Mouse (Mus musculus) ES-Bruce4 (cell line): Measurements from ENCODE around the gene Nbl1. TPM values are rescaled to one million over a fixed set of nuclear protein-coding genes. Genes with fewer than 3 reads are reported as not detected.

Source experiments
- H3K27ac ChIP-seq: 2 replicates; pipeline ENCODE4 v1.5.1; 2012; ENCODE audit warnings: low read length, inconsistent platforms; ENCODE audit not compliant: insufficient read depth
- H3K27me3 ChIP-seq: 2 replicates; pipeline ENCODE4 v1.6.1; 2012; ENCODE audit warnings: mild to moderate bottlenecking, low read length, inconsistent platforms; ENCODE audit not compliant: control insufficient read depth, poor library complexity, insufficient read depth, severe bottlenecking
- H3K36me3 ChIP-seq: 2 replicates; pipeline ENCODE4 v1.6.1; 2012; ENCODE audit warnings: inconsistent platforms, mild to moderate bottlenecking, low read length, moderate library complexity; ENCODE audit not compliant: control insufficient read depth, poor library complexity, insufficient read depth, severe bottlenecking
- H3K4me1 ChIP-seq: one replicate; pipeline ENCODE4 v1.8.1; 2011; ENCODE audit warnings: low read length; ENCODE audit not compliant: control insufficient read depth, insufficient read depth
- H3K4me3 ChIP-seq: 2 replicates; pipeline ENCODE4 v1.5.1; 2011; ENCODE audit warnings: low read depth, mild to moderate bottlenecking, low read length
- H3K9ac ChIP-seq: 2 replicates; pipeline ENCODE4 v1.6.1; 2012; ENCODE audit warnings: low read depth, mild to moderate bottlenecking, inconsistent platforms; ENCODE audit not compliant: poor library complexity, severe bottlenecking
- H3K9me3 ChIP-seq: replicated peaks from 2 replicates; pipeline ENCODE4 v1.6.1; 2012; ENCODE audit warnings: mild to moderate bottlenecking, low read length, inconsistent platforms; ENCODE audit not compliant: control insufficient read depth, poor library complexity, insufficient read depth, severe bottlenecking
- CTCF ChIP-seq: IDR thresholded peaks from one replicate; pipeline ENCODE4 v1.8.1; 2011; ENCODE audit warnings: low read depth, low read length
- EP300 ChIP-seq: IDR thresholded peaks from 2 replicates; pipeline ENCODE4 v1.6.1; 2011; ENCODE audit warnings: low read depth, low read length; ENCODE audit not compliant: insufficient read depth
- POLR2A ChIP-seq: IDR thresholded peaks from one replicate; pipeline ENCODE4 v1.8.1; 2011; ENCODE audit warnings: low read length; ENCODE audit not compliant: insufficient read depth
- polyA plus RNA-seq: library from polyadenylated mRNA; stranded (reverse); fragments of >200 nt; gene quantifications from 2 replicates; pipeline ENCODE4 v1.2.4, GENCODE M21; 2011; ENCODE audit warnings: low read depth; ENCODE audit not compliant: missing spikeins, insufficient read depth, insufficient read length

Gene Nbl1
- polyA plus RNA-seq = 4.3 and 5.1 TPM in 2 replicates

GRCm38 (mm10) chr4:139092356-139093195 is at the start of gene Nbl1:
Gene Nbl1, minus strand, starts transcription at chr4:139092993.
- Histone ChIP-seq H3K4me1 (no peaks in the 10 kb centered on the region), H3K27me3 (peaks cover 10% of the 10 kb centered on the region)
- TF ChIP-seq POLR2A (no peak), EP300 (no peak), CTCF (no peak)

GRCm38 (mm10) chr4:139141785-139142184 is 49.0 kb upstream of the Nbl1 start:
- Histone ChIP-seq H3K36me3 (no peaks in the 10 kb centered on the region), H3K9me3 (no peaks in the 10 kb centered on the region), H3K27ac (no peak overlapping the region), H3K4me3 (no peak overlapping the region), H3K4me1 (no peaks in the 10 kb centered on the region), H3K27me3 (no peaks in the 10 kb centered on the region; the same call in 1 of the 2 replicates), H3K9ac (no peak overlapping the region)
- TF ChIP-seq EP300 (no peak), CTCF (peak; percentile 18)

More at GRCm38 (mm10) chr4:139092356-139093195, at the start of gene Nbl1:
- Histone ChIP-seq H3K36me3 (no peaks in the 10 kb centered on the region), H3K9ac (peak within 1 kb of the TSS; percentile 84), H3K9me3 (no peaks in the 10 kb centered on the region), H3K27ac (no peak within 1 kb of the TSS), H3K4me3 (peak within 1 kb of the TSS; percentile 53)

- no peaks in the 10 kb centered on the region for H3K9me3 ChIP-seq
- H3K27me3 ChIP-seq = no peaks in the 10 kb centered on the region; the same call in 1 of the 2 replicates
- H3K27ac ChIP-seq = no peak overlapping the region
- H3K9ac ChIP-seq = no peak overlapping the region
- no peaks in the 10 kb centered on the region for H3K36me3 ChIP-seq
- no peaks in the 10 kb centered on the region for H3K4me1 ChIP-seq
- TF ChIP-seq POLR2A (no peak), CTCF (peak; percentile 42), EP300 (no peak)
- H3K4me3 ChIP-seq = no peak overlapping the region
Observed at GRCm38 (mm10) chr4:139140267-139140666, 47.5 kb upstream of the Nbl1 start.

GRCm38 (mm10) chr4:139136011-139136410 is 43.2 kb upstream of the Nbl1 start:
- no peak overlapping the region for H3K4me3 ChIP-seq
- H3K4me1 ChIP-seq = no peaks in the 10 kb centered on the region
- no peaks in the 10 kb centered on the region; the same call in 1 of the 2 replicates for H3K27me3 ChIP-seq
- H3K27ac ChIP-seq = no peak overlapping the region
- H3K36me3 ChIP-seq = no peaks in the 10 kb centered on the region
- H3K9me3 ChIP-seq = no peaks in the 10 kb centered on the region
- TF ChIP-seq CTCF = no peak
- TF ChIP-seq EP300 = no peak
- no peak for TF ChIP-seq POLR2A
- no peak overlapping the region for H3K9ac ChIP-seq

GRCm38 (mm10) chr4:139133109-139133508 is 40.3 kb upstream of the Nbl1 start:
- TF ChIP-seq CTCF (no peak), EP300 (no peak)

More at GRCm38 (mm10) chr4:139133109-139133508, 40.3 kb upstream of the Nbl1 start:
- H3K27me3 ChIP-seq = no peaks in the 10 kb centered on the region
- H3K36me3 ChIP-seq = no peaks in the 10 kb centered on the region
- no peak overlapping the region for H3K9ac ChIP-seq
- H3K4me1 ChIP-seq = peaks cover 2% of the 10 kb centered on the region
- H3K4me3 ChIP-seq = no peak overlapping the region
- no peak overlapping the region for H3K27ac ChIP-seq
- no peaks in the 10 kb centered on the region for H3K9me3 ChIP-seq
